Mouse (Mus musculus): Measurements from ENCODE around the gene Mettl27. TPM values are rescaled to one million over a fixed set of nuclear protein-coding genes. Genes with fewer than 3 reads are reported as not detected.

Gene Mettl27
- polyA plus RNA-seq, 1 experiment from 2014 or later: 26.1 TPM

Other genes starting within 250 kb of the Mettl27 start
- 4.9 and 5.9 TPM in 2 replicates for gene Limk1, start 243.8 kb upstream of the Mettl27 start, polyA plus RNA-seq (2015; fragmentation: Nextera tagmentation; extraction: Ambion mirVana)
- gene Eln, start 185.0 kb upstream of the Mettl27 start, polyA plus RNA-seq (2015; fragmentation: Nextera tagmentation; extraction: Ambion mirVana): 81.4 and 99.6 TPM in 2 replicates
- not detected in 2 replicates for gene Tmem270, start 25.6 kb upstream of the Mettl27 start, polyA plus RNA-seq (2015; fragmentation: Nextera tagmentation; extraction: Ambion mirVana)
- gene Cldn13, start 16.8 kb upstream of the Mettl27 start, polyA plus RNA-seq (2015; fragmentation: Nextera tagmentation; extraction: Ambion mirVana): 2.0 and 5.1 TPM in 2 replicates
- gene Cldn4, start 14.6 kb downstream of the Mettl27 start, polyA plus RNA-seq (2015; fragmentation: Nextera tagmentation; extraction: Ambion mirVana): 39.3 and 45.6 TPM in 2 replicates
- gene Cldn3, start 53.8 kb downstream of the Mettl27 start, polyA plus RNA-seq (2015; fragmentation: Nextera tagmentation; extraction: Ambion mirVana): 52.9 and 56.3 TPM in 2 replicates
- 69.1 and 71.6 TPM in 2 replicates for gene Abhd11, start 76.8 kb downstream of the Mettl27 start, polyA plus RNA-seq (2015; fragmentation: Nextera tagmentation; extraction: Ambion mirVana)
- 12.1 and 13.8 TPM in 2 replicates for gene Stx1a, start 91.1 kb downstream of the Mettl27 start, polyA plus RNA-seq (2015; fragmentation: Nextera tagmentation; extraction: Ambion mirVana)
- 30.9 and 36.7 TPM in 2 replicates for gene Dnajc30, start 131.8 kb downstream of the Mettl27 start, polyA plus RNA-seq (2015; fragmentation: Nextera tagmentation; extraction: Ambion mirVana)
- gene Bud23, start 132.6 kb downstream of the Mettl27 start, polyA plus RNA-seq (2015; fragmentation: Nextera tagmentation; extraction: Ambion mirVana): 121 and 137 TPM in 2 replicates
- gene Vps37d, start 145.9 kb downstream of the Mettl27 start, polyA plus RNA-seq (2015; fragmentation: Nextera tagmentation; extraction: Ambion mirVana): 9.2 and 10.9 TPM in 2 replicates
- gene Mlxipl, start 157.5 kb downstream of the Mettl27 start, polyA plus RNA-seq (2015; fragmentation: Nextera tagmentation; extraction: Ambion mirVana): 7.3 and 7.4 TPM in 2 replicates
- 25.5 and 26.8 TPM in 2 replicates for gene Tbl2, start 217.3 kb downstream of the Mettl27 start, polyA plus RNA-seq (2015; fragmentation: Nextera tagmentation; extraction: Ambion mirVana)
- gene Bcl7b, start 235.9 kb downstream of the Mettl27 start, polyA plus RNA-seq (2015; fragmentation: Nextera tagmentation; extraction: Ambion mirVana): 52.9 and 53.2 TPM in 2 replicates

Data from kidney, embryonic 15.5 days (tissue).